Mouse (Mus musculus): Measurements from ENCODE around the gene Adamtsl1. TPM values are rescaled to one million over a fixed set of nuclear protein-coding genes. Genes with fewer than 3 reads are reported as not detected.

Gene Adamtsl1
- total RNA-seq, 1 experiment = 6.3 TPM

DNA sequence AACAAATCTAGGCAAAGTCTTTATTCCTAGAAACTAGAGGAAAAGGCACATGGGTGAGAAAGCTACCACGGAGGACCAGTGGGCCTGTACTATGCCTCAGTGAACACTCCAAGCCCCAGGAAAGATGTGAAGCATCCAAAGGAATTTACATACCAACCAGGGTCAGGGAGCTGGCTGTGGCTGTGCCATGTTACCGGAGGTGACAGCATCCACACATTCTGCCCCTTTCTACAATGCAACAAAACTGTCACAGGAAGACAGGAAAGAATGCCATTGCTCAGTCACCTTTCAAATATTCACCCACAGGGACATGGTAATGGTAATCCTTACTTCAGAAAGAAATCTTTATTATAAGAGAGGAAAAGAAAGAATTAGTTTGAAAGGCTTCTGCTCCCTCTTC lies 859.2 kb downstream of the Adamtsl1 start:
- TF ChIP-seq ZNF384 (IDR thresholded peaks at IDR 0.05; ENCODE audit: low read depth, low read length) (no peak), ZC3H11A (IDR thresholded peaks at IDR 0.05; ENCODE audit: borderline replicate concordance, low read depth, low read length) (no peak), HCFC1 (IDR thresholded peaks at IDR 0.05; ENCODE audit: borderline replicate concordance, insufficient read depth, low read length) (no peak), CHD2 (IDR thresholded peaks at IDR 0.05; ENCODE audit: low read depth, low read length) (no peak), MAFK (IDR thresholded peaks at IDR 0.05; ENCODE audit: insufficient read depth, low read depth, low read length) (no peak)
- Histone ChIP-seq H3K36me3 (ENCODE audit: control insufficient read depth, insufficient read depth, low read length, poor library complexity, severe bottlenecking) (no peaks in the 10 kb centered on the region), H3K9me3 (ENCODE audit: control insufficient read depth, insufficient read depth, low read depth, low read length) (no peaks in the 10 kb centered on the region), H3K4me3 (ENCODE audit: insufficient read depth in 1 of 2, low read depth in 1 of 2, low read length in 2 of 2, poor library complexity in 1 of 2, severe bottlenecking in 1 of 2) (no peak overlapping the region), H3K9ac (ENCODE audit: insufficient read depth, low read depth, low read length, poor library complexity, severe bottlenecking) (no peak overlapping the region), H3K27ac (ENCODE audit: insufficient read depth, low read depth, low read length, poor library complexity, severe bottlenecking) (no peak overlapping the region), H3K4me1 (ENCODE audit: control insufficient read depth in 2 of 2, insufficient read depth in 2 of 2, low read length in 2 of 2, poor library complexity in 1 of 2) (no peaks in the 10 kb centered on the region)
- in situ Hi-C loops (cut with MboI; ENCODE audit: low sequenced_read_pairs in 2 of 2, unreplicated experiment in 2 of 2) = no loop called here
- no peak for DNase-seq (ENCODE audit: low read depth, low spot score)

DNA sequence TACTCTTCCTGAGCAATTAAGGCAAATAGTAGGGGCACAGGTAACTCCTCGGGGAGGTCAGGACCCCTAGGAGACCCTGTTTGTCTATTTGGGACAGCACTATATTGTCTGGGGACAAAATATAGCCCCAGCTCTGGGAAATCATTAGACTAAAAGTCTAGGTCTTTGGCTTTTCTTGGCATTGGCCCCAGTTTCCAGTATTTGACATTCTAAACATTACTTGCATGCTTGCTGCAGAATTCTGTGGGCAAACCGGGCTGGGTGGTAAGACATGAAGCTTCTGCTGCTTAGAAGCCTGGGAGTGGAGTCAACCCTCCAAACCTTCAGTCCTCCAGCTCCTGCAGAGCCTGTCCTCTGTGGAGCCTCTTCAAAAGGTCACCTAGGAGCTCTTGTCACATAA lies 869.2 kb downstream of the Adamtsl1 start:
- H3K36me3 ChIP-seq (ENCODE audit: control insufficient read depth, insufficient read depth, low read length, poor library complexity, severe bottlenecking) = no peaks in the 10 kb centered on the region
- no peak for DNase-seq (ENCODE audit: low read depth, low spot score)
- no peaks in the 10 kb centered on the region for H3K9me3 ChIP-seq (ENCODE audit: control insufficient read depth, insufficient read depth, low read depth, low read length)
- no peak overlapping the region for H3K4me3 ChIP-seq (ENCODE audit: insufficient read depth in 1 of 2, low read depth in 1 of 2, low read length in 2 of 2, poor library complexity in 1 of 2, severe bottlenecking in 1 of 2)
- in situ Hi-C loops (cut with MboI; ENCODE audit: low sequenced_read_pairs in 2 of 2, unreplicated experiment in 2 of 2) = no loop called here
- H3K4me1 ChIP-seq (ENCODE audit: control insufficient read depth in 2 of 2, insufficient read depth in 2 of 2, low read length in 2 of 2, poor library complexity in 1 of 2) = no peaks in the 10 kb centered on the region; a peak in 1 of 4 replicates
- TF ChIP-seq HCFC1 (IDR thresholded peaks at IDR 0.05; ENCODE audit: borderline replicate concordance, insufficient read depth, low read length) (no peak), ZNF384 (IDR thresholded peaks at IDR 0.05; ENCODE audit: low read depth, low read length) (no peak), CHD2 (IDR thresholded peaks at IDR 0.05; ENCODE audit: low read depth, low read length) (no peak), ZC3H11A (IDR thresholded peaks at IDR 0.05; ENCODE audit: borderline replicate concordance, low read depth, low read length) (no peak), MAFK (IDR thresholded peaks at IDR 0.05; ENCODE audit: insufficient read depth, low read depth, low read length) (no peak)
- no peak overlapping the region for H3K27ac ChIP-seq (ENCODE audit: insufficient read depth, low read depth, low read length, poor library complexity, severe bottlenecking)
- no peak overlapping the region for H3K9ac ChIP-seq (ENCODE audit: insufficient read depth, low read depth, low read length, poor library complexity, severe bottlenecking)

- H3K36me3 ChIP-seq (ENCODE audit: control insufficient read depth, insufficient read depth, low read length, poor library complexity, severe bottlenecking) = no peaks in the 10 kb centered on the region
- in situ Hi-C loops (cut with MboI; ENCODE audit: low sequenced_read_pairs in 2 of 2, unreplicated experiment in 2 of 2) = no loop called here
- H3K4me1 ChIP-seq (ENCODE audit: control insufficient read depth in 2 of 2, insufficient read depth in 2 of 2, low read length in 2 of 2, poor library complexity in 1 of 2) = no peaks in the 10 kb centered on the region; a peak in 1 of 4 replicates
Measured at GRCm38 (mm10) chr4:86385121-86385520, 871.1 kb downstream of the Adamtsl1 start.

GRCm38 (mm10) chr4:86388430-86388829 lies 874.5 kb downstream of the Adamtsl1 start:
- DNase-seq (ENCODE audit: low read depth, low spot score) = no peak
- no peak overlapping the region for H3K9ac ChIP-seq (ENCODE audit: insufficient read depth, low read depth, low read length, poor library complexity, severe bottlenecking)
- H3K9me3 ChIP-seq (ENCODE audit: control insufficient read depth, insufficient read depth, low read depth, low read length) = no peaks in the 10 kb centered on the region
- H3K27ac ChIP-seq (ENCODE audit: insufficient read depth, low read depth, low read length, poor library complexity, severe bottlenecking) = no peak overlapping the region
- H3K4me3 ChIP-seq (ENCODE audit: insufficient read depth in 1 of 2, low read depth in 1 of 2, low read length in 2 of 2, poor library complexity in 1 of 2, severe bottlenecking in 1 of 2) = no peak overlapping the region
- in situ Hi-C loops (cut with MboI; ENCODE audit: low sequenced_read_pairs in 2 of 2, unreplicated experiment in 2 of 2) = no loop called here
- no peaks in the 10 kb centered on the region for H3K4me1 ChIP-seq (ENCODE audit: control insufficient read depth in 2 of 2, insufficient read depth in 2 of 2, low read length in 2 of 2, poor library complexity in 1 of 2)
- TF ChIP-seq CHD2 (IDR thresholded peaks at IDR 0.05; ENCODE audit: low read depth, low read length) (no peak), MAFK (IDR thresholded peaks at IDR 0.05; ENCODE audit: insufficient read depth, low read depth, low read length) (no peak)
- H3K36me3 ChIP-seq (ENCODE audit: control insufficient read depth, insufficient read depth, low read length, poor library complexity, severe bottlenecking) = no peaks in the 10 kb centered on the region

More at GRCm38 (mm10) chr4:86385121-86385520, 871.1 kb downstream of the Adamtsl1 start:
- Histone ChIP-seq H3K9ac (ENCODE audit: insufficient read depth, low read depth, low read length, poor library complexity, severe bottlenecking) (no peak overlapping the region), H3K4me3 (ENCODE audit: insufficient read depth in 1 of 2, low read depth in 1 of 2, low read length in 2 of 2, poor library complexity in 1 of 2, severe bottlenecking in 1 of 2) (no peak overlapping the region), H3K27ac (ENCODE audit: insufficient read depth, low read depth, low read length, poor library complexity, severe bottlenecking) (no peak overlapping the region), H3K9me3 (ENCODE audit: control insufficient read depth, insufficient read depth, low read depth, low read length) (no peaks in the 10 kb centered on the region)
- TF ChIP-seq HCFC1 (IDR thresholded peaks at IDR 0.05; ENCODE audit: borderline replicate concordance, insufficient read depth, low read length) = no peak
- TF ChIP-seq CHD2 (IDR thresholded peaks at IDR 0.05; ENCODE audit: low read depth, low read length) = no peak
- TF ChIP-seq ZC3H11A (IDR thresholded peaks at IDR 0.05; ENCODE audit: borderline replicate concordance, low read depth, low read length) = no peak
- TF ChIP-seq ZNF384 (IDR thresholded peaks at IDR 0.05; ENCODE audit: low read depth, low read length) = no peak
- no peak for TF ChIP-seq MAFK (IDR thresholded peaks at IDR 0.05; ENCODE audit: insufficient read depth, low read depth, low read length)
- no peak for DNase-seq (ENCODE audit: low read depth, low spot score)

DNA sequence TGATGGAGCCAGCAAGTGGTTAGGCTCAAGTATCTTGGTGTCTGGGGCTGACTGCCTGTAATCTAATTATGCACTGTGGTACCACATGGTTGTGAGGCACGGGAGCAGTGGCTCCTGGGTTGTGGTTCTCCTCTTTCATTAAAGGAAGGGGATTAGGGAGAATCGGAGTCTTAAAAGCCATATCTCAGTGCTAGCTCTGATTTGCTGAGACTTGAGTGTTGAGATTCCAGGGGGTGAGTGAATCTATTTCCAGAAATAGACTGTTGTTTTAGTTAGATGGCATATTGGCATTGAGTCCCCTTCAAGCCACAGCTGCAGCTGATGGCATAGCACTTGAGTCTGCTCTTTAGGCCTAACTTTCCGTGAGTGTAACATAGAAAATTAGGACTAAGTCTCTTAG lies 877.2 kb downstream of the Adamtsl1 start:
- Histone ChIP-seq H3K4me1 (ENCODE audit: control insufficient read depth in 2 of 2, insufficient read depth in 2 of 2, low read length in 2 of 2, poor library complexity in 1 of 2) (no peaks in the 10 kb centered on the region), H3K4me3 (ENCODE audit: insufficient read depth in 1 of 2, low read depth in 1 of 2, low read length in 2 of 2, poor library complexity in 1 of 2, severe bottlenecking in 1 of 2) (no peak overlapping the region), H3K9ac (ENCODE audit: insufficient read depth, low read depth, low read length, poor library complexity, severe bottlenecking) (no peak overlapping the region), H3K27ac (ENCODE audit: insufficient read depth, low read depth, low read length, poor library complexity, severe bottlenecking) (no peak overlapping the region), H3K9me3 (ENCODE audit: control insufficient read depth, insufficient read depth, low read depth, low read length) (no peaks in the 10 kb centered on the region), H3K36me3 (ENCODE audit: control insufficient read depth, insufficient read depth, low read length, poor library complexity, severe bottlenecking) (no peaks in the 10 kb centered on the region)
- in situ Hi-C loops (cut with MboI; ENCODE audit: low sequenced_read_pairs in 2 of 2, unreplicated experiment in 2 of 2) = no loop called here
- DNase-seq (ENCODE audit: low read depth, low spot score) = no peak
- TF ChIP-seq ZC3H11A (IDR thresholded peaks at IDR 0.05; ENCODE audit: borderline replicate concordance, low read depth, low read length) = no peak
- no peak for TF ChIP-seq MAFK (IDR thresholded peaks at IDR 0.05; ENCODE audit: insufficient read depth, low read depth, low read length)
- no peak for TF ChIP-seq HCFC1 (IDR thresholded peaks at IDR 0.05; ENCODE audit: borderline replicate concordance, insufficient read depth, low read length)
- TF ChIP-seq ZNF384 (IDR thresholded peaks at IDR 0.05; ENCODE audit: low read depth, low read length) = no peak
- TF ChIP-seq CHD2 (IDR thresholded peaks at IDR 0.05; ENCODE audit: low read depth, low read length) = no peak

Measured in ES-E14 (cell line).